Mouse (Mus musculus) cerebellum, adult 8-10 months (tissue): ENCODE measurements around the gene 2310022B05Rik.

Source experiments
- DNase-seq: peaks from one replicate; pipeline ENCODE4 v3.0.0; 2022

2310022B05Rik gene

GRCm38 (mm10) chr8:124589393-124589792 is 73.8 kb downstream of the 2310022B05Rik start:
- DNase-seq, result no peak

GRCm38 (mm10) chr8:124586556-124586955 is 76.6 kb downstream of the 2310022B05Rik start:
- DNase-seq, result no peak
